Mouse (Mus musculus) midbrain, embryonic 15.5 days (tissue): ENCODE measurements around the gene Utrn. TPM values are rescaled to one million over a fixed set of nuclear protein-coding genes. Genes with fewer than 3 reads are reported as not detected.

Source experiments
- ATAC-seq: fragments of 200-750 bp; cut with Nextera tagmentation; replicated peaks from 2 replicates; pipeline ENCODE4 v1.8.0; 2017; ENCODE audit warnings: moderate TSS enrichment
- H3K27ac ChIP-seq: fragments of 300-500 bp; sonication (generic); 2 replicates; pipeline ENCODE4 v1.5.1; 2015; ENCODE audit warnings: mild to moderate bottlenecking, inconsistent platforms
- H3K27me3 ChIP-seq: fragments of 300-500 bp; sonication (generic); replicated peaks from 2 replicates; pipeline ENCODE4 v1.6.1; 2015; ENCODE audit warnings: inconsistent platforms
- H3K36me3 ChIP-seq: fragments of 300-500 bp; sonication (generic); replicated peaks from 2 replicates; pipeline ENCODE4 v1.6.1; 2015; ENCODE audit warnings: inconsistent platforms
- H3K4me1 ChIP-seq: fragments of 300-500 bp; sonication (generic); 2 replicates; pipeline ENCODE4 v1.6.1; 2015; ENCODE audit warnings: inconsistent platforms
- H3K4me2 ChIP-seq: fragments of 300-500 bp; sonication (generic); 2 replicates; pipeline ENCODE4 v1.6.1; 2015; ENCODE audit warnings: inconsistent platforms, mild to moderate bottlenecking, moderate library complexity
- H3K4me3 ChIP-seq: fragments of 300-500 bp; sonication (generic); 2 replicates; pipeline ENCODE4 v1.5.1; 2015; ENCODE audit warnings: mild to moderate bottlenecking, inconsistent platforms
- H3K9ac ChIP-seq: fragments of 300-500 bp; sonication (generic); 2 replicates; pipeline ENCODE4 v1.6.1; 2015; ENCODE audit warnings: mild to moderate bottlenecking, inconsistent platforms
- H3K9me3 ChIP-seq: fragments of 300-500 bp; sonication (generic); 2 replicates; pipeline ENCODE4 v1.6.1; 2016; ENCODE audit warnings: inconsistent platforms
- WGBS: fragments of 180-500 bp; shearing (Covaris S2); methylation state at CpG from one replicate; pipeline ENCODE4 v1.1.7; 2015; ENCODE audit warnings: mixed read lengths; 5-methylcytosine and 5-hydroxymethylcytosine counted together
- polyA plus RNA-seq: library from polyadenylated mRNA; unstranded; fragments of >200 nt; fragmentation: Nextera tagmentation; extraction: Ambion mirVana; gene quantifications from 2 replicates; pipeline ENCODE4 v1.2.1, GENCODE M21; 2015

Gene Utrn
- polyA plus RNA-seq, 1 experiment from 2014 or later, result 19.7 TPM

GRCm38 (mm10) chr10:12852416-12853195 lies 16.6 kb downstream of the Utrn start:
- Histone ChIP-seq H3K4me3 (no peak overlapping the region), H3K9me3 (no peaks in the 10 kb centered on the region), H3K4me2 (no peak overlapping the region), H3K9ac (no peak overlapping the region), H3K27me3 (no peaks in the 10 kb centered on the region), H3K27ac (no peak overlapping the region), H3K36me3 (no peaks in the 10 kb centered on the region), H3K4me1 (no peaks in the 10 kb centered on the region)
- ATAC-seq, result no peak
- WGBS, result 82% methylated on average over 15 of the region's 15 CpGs

GRCm38 (mm10) chr10:12850781-12851471 lies 18.2 kb downstream of the Utrn start:
- WGBS, result 90% methylated on average over 7 of the region's 7 CpGs
- no peak for ATAC-seq
- H3K4me3 ChIP-seq, result no peak overlapping the region
- no peaks in the 10 kb centered on the region for H3K27me3 ChIP-seq
- no peaks in the 10 kb centered on the region for H3K9me3 ChIP-seq
- H3K4me2 ChIP-seq, result no peak overlapping the region
- H3K36me3 ChIP-seq, result no peaks in the 10 kb centered on the region
- no peak overlapping the region for H3K27ac ChIP-seq
- H3K4me1 ChIP-seq, result no peaks in the 10 kb centered on the region
- no peak overlapping the region for H3K9ac ChIP-seq

- Histone ChIP-seq H3K36me3 (no peaks in the 10 kb centered on the region), H3K4me3 (no peak overlapping the region), H3K9me3 (no peaks in the 10 kb centered on the region), H3K4me1 (no peaks in the 10 kb centered on the region), H3K27ac (no peak overlapping the region), H3K4me2 (no peak overlapping the region), H3K27me3 (no peaks in the 10 kb centered on the region), H3K9ac (no peak overlapping the region)
- WGBS, result 76% methylated on average over 10 of the region's 10 CpGs
- ATAC-seq, result no peak
Observed at GRCm38 (mm10) chr10:12848322-12849108, 20.6 kb downstream of the Utrn start.

- Histone ChIP-seq H3K27me3 (no peaks in the 10 kb centered on the region), H3K36me3 (no peaks in the 10 kb centered on the region), H3K27ac (no peak overlapping the region), H3K4me2 (no peak overlapping the region), H3K4me1 (no peaks in the 10 kb centered on the region), H3K9ac (no peak overlapping the region), H3K4me3 (no peak overlapping the region), H3K9me3 (no peaks in the 10 kb centered on the region)
- WGBS, result 84% methylated on average over 4 of the region's 4 CpGs
- ATAC-seq, result no peak
Observed at GRCm38 (mm10) chr10:12842543-12842942, 26.6 kb downstream of the Utrn start.

- Histone ChIP-seq H3K36me3 (no peaks in the 10 kb centered on the region), H3K9ac (no peak overlapping the region), H3K27me3 (no peaks in the 10 kb centered on the region), H3K9me3 (no peaks in the 10 kb centered on the region), H3K27ac (no peak overlapping the region), H3K4me3 (no peak overlapping the region), H3K4me2 (no peak overlapping the region), H3K4me1 (no peaks in the 10 kb centered on the region)
- ATAC-seq, result no peak
- WGBS, result 80% methylated on average over 5 of the region's 5 CpGs
Observed at GRCm38 (mm10) chr10:12841497-12841896, 27.7 kb downstream of the Utrn start.

GRCm38 (mm10) chr10:12837636-12838035 lies 31.5 kb downstream of the Utrn start:
- 66% methylated on average over 1 of the region's 1 CpGs for WGBS
- no peak overlapping the region for H3K27ac ChIP-seq
- H3K4me2 ChIP-seq, result no peak overlapping the region
- no peaks in the 10 kb centered on the region for H3K36me3 ChIP-seq
- H3K4me3 ChIP-seq, result no peak overlapping the region
- ATAC-seq, result no peak
- no peak overlapping the region for H3K9ac ChIP-seq
- H3K27me3 ChIP-seq, result no peaks in the 10 kb centered on the region
- H3K9me3 ChIP-seq, result no peaks in the 10 kb centered on the region
- H3K4me1 ChIP-seq, result no peaks in the 10 kb centered on the region

- Histone ChIP-seq H3K4me1 (no peaks in the 10 kb centered on the region), H3K9ac (no peak overlapping the region), H3K4me3 (no peak overlapping the region), H3K27ac (no peak overlapping the region), H3K4me2 (no peak overlapping the region), H3K36me3 (no peaks in the 10 kb centered on the region), H3K27me3 (no peaks in the 10 kb centered on the region), H3K9me3 (no peaks in the 10 kb centered on the region)
- 89% methylated on average over 14 of the region's 14 CpGs for WGBS
- no peak for ATAC-seq
Observed at GRCm38 (mm10) chr10:12836048-12836816, 32.9 kb downstream of the Utrn start.

GRCm38 (mm10) chr10:12834215-12834614 lies 35.0 kb downstream of the Utrn start:
- WGBS, result 78% methylated on average over 1 of the region's 1 CpGs
- Histone ChIP-seq H3K27ac (no peak overlapping the region), H3K36me3 (no peaks in the 10 kb centered on the region), H3K9me3 (no peaks in the 10 kb centered on the region), H3K4me1 (no peaks in the 10 kb centered on the region), H3K27me3 (no peaks in the 10 kb centered on the region), H3K4me2 (no peak overlapping the region), H3K4me3 (no peak overlapping the region), H3K9ac (no peak overlapping the region)
- ATAC-seq, result no peak

- no peak for ATAC-seq
- no peaks in the 10 kb centered on the region for H3K36me3 ChIP-seq
- no peaks in the 10 kb centered on the region for H3K27me3 ChIP-seq
- H3K4me3 ChIP-seq, result no peak overlapping the region
- H3K9me3 ChIP-seq, result no peaks in the 10 kb centered on the region
- WGBS, result 86% methylated on average over 8 of the region's 8 CpGs
- H3K27ac ChIP-seq, result no peak overlapping the region
- H3K4me2 ChIP-seq, result no peak overlapping the region
- H3K9ac ChIP-seq, result no peak overlapping the region
- H3K4me1 ChIP-seq, result no peaks in the 10 kb centered on the region
Observed at GRCm38 (mm10) chr10:12832163-12832562, 37.0 kb downstream of the Utrn start.

GRCm38 (mm10) chr10:12827778-12828177 lies 41.4 kb downstream of the Utrn start:
- no peaks in the 10 kb centered on the region for H3K4me1 ChIP-seq
- WGBS, result 80% methylated on average over 4 of the region's 4 CpGs
- ATAC-seq, result no peak
- H3K9ac ChIP-seq, result no peak overlapping the region
- no peaks in the 10 kb centered on the region for H3K9me3 ChIP-seq
- no peaks in the 10 kb centered on the region for H3K36me3 ChIP-seq
- no peaks in the 10 kb centered on the region for H3K27me3 ChIP-seq
- H3K27ac ChIP-seq, result no peak overlapping the region
- H3K4me2 ChIP-seq, result no peak overlapping the region
- no peak overlapping the region for H3K4me3 ChIP-seq

- Histone ChIP-seq H3K4me3 (no peak overlapping the region), H3K9me3 (no peaks in the 10 kb centered on the region), H3K27me3 (no peaks in the 10 kb centered on the region), H3K4me1 (no peaks in the 10 kb centered on the region), H3K36me3 (no peaks in the 10 kb centered on the region), H3K9ac (no peak overlapping the region), H3K27ac (no peak overlapping the region), H3K4me2 (no peak overlapping the region)
- WGBS, result 78% methylated on average over 3 of the region's 3 CpGs
- no peak for ATAC-seq
Observed at GRCm38 (mm10) chr10:12827306-12827705, 41.9 kb downstream of the Utrn start.

GRCm38 (mm10) chr10:12826760-12827281 lies 42.3 kb downstream of the Utrn start:
- Histone ChIP-seq H3K36me3 (no peaks in the 10 kb centered on the region), H3K9ac (no peak overlapping the region), H3K4me2 (no peak overlapping the region), H3K27me3 (no peaks in the 10 kb centered on the region), H3K4me3 (no peak overlapping the region), H3K27ac (no peak overlapping the region), H3K9me3 (no peaks in the 10 kb centered on the region), H3K4me1 (no peaks in the 10 kb centered on the region)
- ATAC-seq, result no peak
- WGBS, result 78% methylated on average over 6 of the region's 6 CpGs
